Mouse (Mus musculus): ENCODE data around the gene Gpr108.
A peak's percentile ranks its signal among the peaks of the same experiment; 100 is the strongest.

The Gpr108 gene

GRCm38 (mm10) chr17:57271301-57271700 lies 23.1 kb upstream of the Gpr108 start:
- no peak for DNase-seq (ENCODE audit: low spot score)

GRCm38 (mm10) chr17:57267556-57268126 lies 19.4 kb upstream of the Gpr108 start:
- no peak for DNase-seq (ENCODE audit: low spot score)

- DNase-seq (ENCODE audit: low spot score) = no peak
These were observed 17.0 kb upstream of the Gpr108 start for GRCm38 (mm10) chr17:57264972-57265945.

GRCm38 (mm10) chr17:57264164-57264563 lies 15.9 kb upstream of the Gpr108 start:
- no peak for DNase-seq (ENCODE audit: low spot score)

- no peak for DNase-seq (ENCODE audit: low spot score)
These were observed 14.8 kb upstream of the Gpr108 start for GRCm38 (mm10) chr17:57262901-57263550.

- DNase-seq (ENCODE audit: low spot score) = no peak
These were observed 13.6 kb upstream of the Gpr108 start for GRCm38 (mm10) chr17:57261796-57262195.

- DNase-seq (ENCODE audit: low spot score) = no peak
These were observed 13.0 kb upstream of the Gpr108 start for GRCm38 (mm10) chr17:57261286-57261685.

GRCm38 (mm10) chr17:57260351-57260750 lies 12.1 kb upstream of the Gpr108 start:
- DNase-seq (ENCODE audit: low spot score) = no peak

- no peak for DNase-seq (ENCODE audit: low spot score)
These were observed 11.5 kb upstream of the Gpr108 start for GRCm38 (mm10) chr17:57259742-57260141.

GRCm38 (mm10) chr17:57258191-57258590 lies 9.9 kb upstream of the Gpr108 start:
- DNase-seq (ENCODE audit: low spot score) = no peak

GRCm38 (mm10) chr17:57256921-57257485 lies 8.8 kb upstream of the Gpr108 start:
- no peak for DNase-seq (ENCODE audit: low spot score)

GRCm38 (mm10) chr17:57255354-57255753 lies 7.1 kb upstream of the Gpr108 start:
- no peak for DNase-seq (ENCODE audit: low spot score)

GRCm38 (mm10) chr17:57253306-57253705 lies 5.1 kb upstream of the Gpr108 start:
- no peak for DNase-seq (ENCODE audit: low spot score)

GRCm38 (mm10) chr17:57251431-57251830 lies 3.2 kb upstream of the Gpr108 start:
- no peak for DNase-seq (ENCODE audit: low spot score)

GRCm38 (mm10) chr17:57250461-57251160 lies 2.4 kb upstream of the Gpr108 start:
- DNase-seq (ENCODE audit: low spot score) = no peak

GRCm38 (mm10) chr17:57249186-57250181 lies 1.2 kb upstream of the Gpr108 start, which contains the start of gene Trip10:
TSS of gene Trip10 (plus strand) at chr17:57249455.
- DNase-seq (ENCODE audit: low spot score) = peak; percentile 95

- DNase-seq (ENCODE audit: low spot score) = no peak
These were observed 525 bp upstream of the Gpr108 start for GRCm38 (mm10) chr17:57248771-57249170.

GRCm38 (mm10) chr17:57247393-57248200 lies 649 bp downstream of the Gpr108 start:
- DNase-seq (ENCODE audit: low spot score) = peak; percentile 40

- DNase-seq (ENCODE audit: low spot score) = no peak
These were observed 1.4 kb downstream of the Gpr108 start for GRCm38 (mm10) chr17:57246663-57247392.

Measured in urinary bladder, postnatal 10 days (tissue).